Mouse (Mus musculus): ENCODE measurements around the gene Diaph3. TPM values are rescaled to one million over a fixed set of nuclear protein-coding genes. Genes with fewer than 3 reads are reported as not detected.

The Diaph3 gene
- polyA plus RNA-seq, 1 experiment from 2014 or later = 13.9 TPM

- WGBS = 64% methylated on average over 4 of the region's 4 CpGs
- no peak for ATAC-seq (replicated peaks; ENCODE audit: low FRiP score, low TSS enrichment, low read depth)
Measured at GRCm38 (mm10) chr14:86692714-86693113, 448.3 kb downstream of the Diaph3 start.

GRCm38 (mm10) chr14:86691298-86691697 lies 449.7 kb downstream of the Diaph3 start:
- no peaks in the 10 kb centered on the region for H3K36me3 ChIP-seq (ENCODE audit: control insufficient read depth, insufficient read depth, low read length)
- H3K9me3 ChIP-seq (ENCODE audit: control insufficient read depth, low read length) = no peaks in the 10 kb centered on the region
- H3K4me2 ChIP-seq (ENCODE audit: low read length) = no peak overlapping the region
- DNase-seq (ENCODE audit: low spot score) = no peak
- no peak overlapping the region for H3K27ac ChIP-seq (ENCODE audit: low read depth)
- H3K4me3 ChIP-seq (ENCODE audit: low read depth, low read length) = no peak overlapping the region
- H3K9ac ChIP-seq (ENCODE audit: low read length) = no peak overlapping the region
- no peaks in the 10 kb centered on the region for H3K4me1 ChIP-seq (replicated peaks; ENCODE audit: control insufficient read depth, insufficient read depth, low read length)
- no peaks in the 10 kb centered on the region for H3K27me3 ChIP-seq (replicated peaks; ENCODE audit: control insufficient read depth, insufficient read depth, low read length)
- 72% methylated on average over 5 of the region's 5 CpGs for WGBS
- no peak for ATAC-seq (replicated peaks; ENCODE audit: low FRiP score, low TSS enrichment, low read depth)

More at GRCm38 (mm10) chr14:86692714-86693113, 448.3 kb downstream of the Diaph3 start:
- Histone ChIP-seq H3K4me1 (replicated peaks; ENCODE audit: control insufficient read depth, insufficient read depth, low read length) (no peaks in the 10 kb centered on the region), H3K4me3 (ENCODE audit: low read depth, low read length) (no peak overlapping the region), H3K27ac (ENCODE audit: low read depth) (no peak overlapping the region), H3K36me3 (ENCODE audit: control insufficient read depth, insufficient read depth, low read length) (no peaks in the 10 kb centered on the region), H3K9me3 (ENCODE audit: control insufficient read depth, low read length) (no peaks in the 10 kb centered on the region), H3K9ac (ENCODE audit: low read length) (no peak overlapping the region), H3K27me3 (replicated peaks; ENCODE audit: control insufficient read depth, insufficient read depth, low read length) (no peaks in the 10 kb centered on the region), H3K4me2 (ENCODE audit: low read length) (no peak overlapping the region)
- no peak for DNase-seq (ENCODE audit: low spot score)

- Histone ChIP-seq H3K27ac (ENCODE audit: low read depth) (no peak overlapping the region), H3K9me3 (ENCODE audit: control insufficient read depth, low read length) (no peaks in the 10 kb centered on the region), H3K4me1 (replicated peaks; ENCODE audit: control insufficient read depth, insufficient read depth, low read length) (peaks cover 7% of the 10 kb centered on the region; the same call in 1 of the 2 replicates), H3K4me2 (ENCODE audit: low read length) (0 out of 2 replicates have a peak overlapping the region, but pooled peaks have one; percentile 12), H3K27me3 (replicated peaks; ENCODE audit: control insufficient read depth, insufficient read depth, low read length) (no peaks in the 10 kb centered on the region), H3K9ac (ENCODE audit: low read length) (no peak overlapping the region), H3K36me3 (ENCODE audit: control insufficient read depth, insufficient read depth, low read length) (no peaks in the 10 kb centered on the region), H3K4me3 (ENCODE audit: low read depth, low read length) (no peak overlapping the region)
- ATAC-seq (replicated peaks; ENCODE audit: low FRiP score, low TSS enrichment, low read depth) = no peak
- DNase-seq (ENCODE audit: low spot score) = no peak
- WGBS = 26% methylated on average over 11 of the region's 11 CpGs
Measured at GRCm38 (mm10) chr14:86684585-86685503, 456.2 kb downstream of the Diaph3 start.

- Histone ChIP-seq H3K9me3 (ENCODE audit: control insufficient read depth, low read length) (no peaks in the 10 kb centered on the region), H3K4me2 (ENCODE audit: low read length) (no peak overlapping the region), H3K4me3 (ENCODE audit: low read depth, low read length) (no peak overlapping the region), H3K27me3 (replicated peaks; ENCODE audit: control insufficient read depth, insufficient read depth, low read length) (no peaks in the 10 kb centered on the region), H3K4me1 (replicated peaks; ENCODE audit: control insufficient read depth, insufficient read depth, low read length) (peaks cover 7% of the 10 kb centered on the region; the same call in 1 of the 2 replicates), H3K36me3 (ENCODE audit: control insufficient read depth, insufficient read depth, low read length) (no peaks in the 10 kb centered on the region), H3K9ac (ENCODE audit: low read length) (no peak overlapping the region), H3K27ac (ENCODE audit: low read depth) (no peak overlapping the region)
- ATAC-seq (replicated peaks; ENCODE audit: low FRiP score, low TSS enrichment, low read depth) (no peak), DNase-seq (ENCODE audit: low spot score) (no peak)
Measured at GRCm38 (mm10) chr14:86681951-86682350, 459.1 kb downstream of the Diaph3 start.

DNA sequence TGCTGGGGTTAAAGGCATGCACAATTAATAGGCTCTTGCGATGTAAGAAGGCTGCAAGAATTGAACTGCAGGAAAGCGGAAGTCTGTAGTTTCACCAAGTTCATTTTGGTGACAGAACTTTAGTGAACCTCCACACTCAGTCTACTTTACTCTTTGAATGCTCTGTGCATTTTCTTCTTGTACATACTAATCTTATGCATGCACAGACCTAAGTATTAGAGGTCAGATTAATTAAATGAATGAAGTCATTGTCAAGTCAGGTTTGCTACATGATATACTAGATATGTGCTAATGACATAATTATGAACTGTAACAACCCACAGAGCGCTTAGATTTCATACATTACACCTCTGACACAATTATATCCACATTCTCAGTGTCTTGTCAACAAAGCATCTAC lies 462.0 kb downstream of the Diaph3 start:
- Histone ChIP-seq H3K4me1 (replicated peaks; ENCODE audit: control insufficient read depth, insufficient read depth, low read length) (no peaks in the 10 kb centered on the region), H3K27ac (ENCODE audit: low read depth) (no peak overlapping the region), H3K27me3 (replicated peaks; ENCODE audit: control insufficient read depth, insufficient read depth, low read length) (no peaks in the 10 kb centered on the region), H3K9me3 (ENCODE audit: control insufficient read depth, low read length) (no peaks in the 10 kb centered on the region), H3K36me3 (ENCODE audit: control insufficient read depth, insufficient read depth, low read length) (no peaks in the 10 kb centered on the region), H3K9ac (ENCODE audit: low read length) (no peak overlapping the region), H3K4me2 (ENCODE audit: low read length) (no peak overlapping the region), H3K4me3 (ENCODE audit: low read depth, low read length) (no peak overlapping the region)
- no peak for ATAC-seq (replicated peaks; ENCODE audit: low FRiP score, low TSS enrichment, low read depth)
- 93% methylated on average over 3 of the region's 3 CpGs for WGBS
- no peak for DNase-seq (ENCODE audit: low spot score)

GRCm38 (mm10) chr14:86678179-86678780 lies 462.8 kb downstream of the Diaph3 start:
- Histone ChIP-seq H3K36me3 (ENCODE audit: control insufficient read depth, insufficient read depth, low read length) (no peaks in the 10 kb centered on the region), H3K4me3 (ENCODE audit: low read depth, low read length) (no peak overlapping the region), H3K27ac (ENCODE audit: low read depth) (no peak overlapping the region), H3K4me1 (replicated peaks; ENCODE audit: control insufficient read depth, insufficient read depth, low read length) (no peaks in the 10 kb centered on the region), H3K4me2 (ENCODE audit: low read length) (no peak overlapping the region), H3K27me3 (replicated peaks; ENCODE audit: control insufficient read depth, insufficient read depth, low read length) (no peaks in the 10 kb centered on the region), H3K9me3 (ENCODE audit: control insufficient read depth, low read length) (no peaks in the 10 kb centered on the region), H3K9ac (ENCODE audit: low read length) (no peak overlapping the region)
- no peak for DNase-seq (ENCODE audit: low spot score)
- 55% methylated on average over 5 of the region's 5 CpGs for whole genome bisulfite sequencing
- ATAC-seq (replicated peaks; ENCODE audit: low FRiP score, low TSS enrichment, low read depth) = no peak

DNA sequence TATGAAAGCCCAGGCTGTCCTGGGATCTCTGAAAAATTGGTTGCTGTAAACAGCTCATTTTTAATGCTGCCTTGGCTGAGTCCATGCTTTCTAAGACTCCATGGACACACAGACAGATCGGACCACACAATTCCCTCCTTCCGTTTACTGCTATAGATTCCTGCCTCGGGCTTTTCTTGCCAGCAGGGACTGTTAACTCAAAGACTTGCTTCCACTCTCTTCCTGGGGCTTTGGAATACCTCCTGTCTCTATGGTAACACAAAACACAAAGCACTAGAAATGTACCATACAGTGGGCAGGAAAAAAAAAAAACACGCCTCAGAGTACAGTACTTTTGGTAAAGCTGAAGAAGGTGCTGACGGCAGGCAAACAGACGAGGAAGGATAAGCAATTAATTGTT lies 464.0 kb downstream of the Diaph3 start:
- H3K9ac ChIP-seq (ENCODE audit: low read length) = no peak overlapping the region
- DNase-seq (ENCODE audit: low spot score) (no peak), ATAC-seq (replicated peaks; ENCODE audit: low FRiP score, low TSS enrichment, low read depth) (no peak)
- H3K4me1 ChIP-seq (replicated peaks; ENCODE audit: control insufficient read depth, insufficient read depth, low read length) = no peaks in the 10 kb centered on the region
- WGBS = 52% methylated on average over 6 of the region's 6 CpGs
- H3K4me3 ChIP-seq (ENCODE audit: low read depth, low read length) = no peak overlapping the region
- no peaks in the 10 kb centered on the region for H3K9me3 ChIP-seq (ENCODE audit: control insufficient read depth, low read length)
- no peaks in the 10 kb centered on the region for H3K27me3 ChIP-seq (replicated peaks; ENCODE audit: control insufficient read depth, insufficient read depth, low read length)
- no peaks in the 10 kb centered on the region for H3K36me3 ChIP-seq (ENCODE audit: control insufficient read depth, insufficient read depth, low read length)
- no peak overlapping the region for H3K27ac ChIP-seq (ENCODE audit: low read depth)
- no peak overlapping the region for H3K4me2 ChIP-seq (ENCODE audit: low read length)

DNA sequence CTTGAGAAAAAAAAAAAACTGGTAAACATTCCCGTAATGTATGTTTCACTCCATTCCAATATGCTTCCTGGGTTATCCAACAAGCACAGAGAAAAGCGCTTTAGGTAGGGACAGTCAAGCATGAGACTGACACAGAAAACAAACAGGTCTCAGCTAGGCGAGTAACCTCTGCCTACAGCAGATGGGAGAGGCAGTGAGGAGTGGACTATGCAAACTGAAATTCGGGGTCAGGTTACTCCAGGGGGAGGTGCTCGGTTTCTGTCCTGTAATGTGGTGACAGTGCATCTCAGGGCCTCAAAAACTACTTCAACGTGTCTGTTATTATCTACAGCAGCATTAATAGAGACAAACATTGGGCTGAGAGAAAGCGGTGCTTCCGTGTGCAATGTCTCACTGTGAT lies 465.7 kb downstream of the Diaph3 start:
- H3K9me3 ChIP-seq (ENCODE audit: control insufficient read depth, low read length) = no peaks in the 10 kb centered on the region
- WGBS = 46% methylated on average over 8 of the region's 8 CpGs

More for the DNA sequence above, 465.7 kb downstream of the Diaph3 start:
- DNase-seq (ENCODE audit: low spot score) (no peak), ATAC-seq (replicated peaks; ENCODE audit: low FRiP score, low TSS enrichment, low read depth) (no peak)
- Histone ChIP-seq H3K4me1 (replicated peaks; ENCODE audit: control insufficient read depth, insufficient read depth, low read length) (no peaks in the 10 kb centered on the region), H3K36me3 (ENCODE audit: control insufficient read depth, insufficient read depth, low read length) (no peaks in the 10 kb centered on the region), H3K4me2 (ENCODE audit: low read length) (no peak overlapping the region), H3K27me3 (replicated peaks; ENCODE audit: control insufficient read depth, insufficient read depth, low read length) (no peaks in the 10 kb centered on the region), H3K9ac (ENCODE audit: low read length) (no peak overlapping the region), H3K4me3 (ENCODE audit: low read depth, low read length) (no peak overlapping the region), H3K27ac (ENCODE audit: low read depth) (no peak overlapping the region)
